12 mouse cellular contexts compared by ENCODE assay signal in the genomic region with DNA sequence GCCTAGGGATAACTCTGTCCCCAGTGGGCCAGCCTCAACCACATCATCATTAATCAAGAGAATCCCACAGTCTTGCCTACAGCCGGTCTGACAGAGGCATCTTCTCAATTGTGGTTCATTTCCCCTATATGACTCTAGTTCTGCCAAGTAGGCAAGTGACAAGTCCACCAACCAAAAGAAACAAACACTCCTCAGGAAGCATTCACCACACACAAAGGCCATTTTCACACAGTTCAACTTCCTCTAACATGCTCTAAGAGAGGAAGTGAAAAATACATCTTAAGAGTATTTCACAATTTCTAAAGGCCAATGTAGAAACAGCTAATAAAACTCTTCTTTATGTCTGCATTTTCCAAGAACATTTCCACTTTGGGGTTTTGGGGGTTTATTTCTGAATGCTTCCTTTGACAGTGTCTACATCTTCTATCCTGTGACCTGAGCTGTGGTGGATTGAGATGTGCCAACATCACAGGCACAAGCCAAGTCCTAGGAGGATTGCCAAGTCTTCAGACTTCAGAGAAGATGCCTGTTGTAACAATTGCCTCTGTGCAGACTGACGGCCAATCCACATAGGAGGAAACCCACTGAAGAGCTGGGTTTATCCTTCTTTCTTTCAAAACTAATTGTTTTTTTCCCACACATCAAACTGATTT. TPM values are rescaled to one million over a fixed set of nuclear protein-coding genes. Genes with fewer than 3 reads are reported as not detected.
DNase-seq lines count a peak whose midpoint lies in the region; ATAC-seq and TF ChIP-seq lines count a peak whose summit lies in the region.
"Had no signal": no experiment of that assay in that cellular context is flagged by ENCODE, and none has a peak within 500 bp of the region (broad histone marks: within the 10 kb centered on the region; RNA-seq: fewer than 3 reads in every experiment).

No protein-coding gene starts in this region.

- peaks cover 16% of the 10 kb centered on the region for H3K4me1 ChIP-seq in bone marrow macrophage, adult 2 months (ENCODE audit: control insufficient read depth, insufficient read depth, low read length)
- H3K4me1 ChIP-seq in kidney, embryonic 16.5 days (ENCODE audit: insufficient read depth, low read length), result no peaks in the 10 kb centered on the region
- H3K4me1 ChIP-seq: heart, embryonic 10.5 days; midbrain, embryonic 12.5 days had no signal

- TF ChIP-seq POLR2A in bone marrow macrophage, adult 2 months (IDR thresholded peaks at IDR 0.05; ENCODE audit: borderline replicate concordance, low read depth, low read length), result no peak

- no peak overlapping the region for H3K9ac ChIP-seq in kidney, embryonic 16.5 days (replicated peaks; ENCODE audit: low read length)
- H3K9ac ChIP-seq: forebrain, postnatal 0 days; midbrain, embryonic 12.5 days had no signal

- no peaks in the 10 kb centered on the region for H3K9me3 ChIP-seq in kidney, embryonic 16.5 days (ENCODE audit: low read length)
- H3K9me3 ChIP-seq: heart, embryonic 10.5 days; midbrain, embryonic 12.5 days had no signal

- H3K4me2 ChIP-seq in kidney, embryonic 16.5 days (replicated peaks; ENCODE audit: low read depth, low read length), result no peak overlapping the region
- H3K4me2 ChIP-seq: midbrain, embryonic 12.5 days had no signal

- H3K27ac ChIP-seq in bone marrow macrophage, adult 2 months (ENCODE audit: insufficient read depth, low read depth, low read length), result peak overlapping the region; percentile 86
- no peak overlapping the region for H3K27ac ChIP-seq in kidney, embryonic 16.5 days (ENCODE audit: low read length)
- H3K27ac ChIP-seq: heart, embryonic 10.5 days; midbrain, embryonic 12.5 days had no signal

- peak; percentile 4 for DNase-seq in layer of hippocampus, adult 11-12 months (ENCODE audit: low spot score)
- DNase-seq in layer of hippocampus, postnatal 36 days, result no peak
- DNase-seq in B cell, adult 2 months, result peak; percentile 37 to 39
- no peak for DNase-seq in kidney, adult 18-20 months
- no peak for DNase-seq in right cerebral cortex, postnatal 4 days
- DNase-seq: forebrain, postnatal 0 days had no signal

- peak; percentile 95 for ATAC-seq in megakaryocyte progenitor cell, adult 5-6 weeks (replicated peaks; ENCODE audit: poor library complexity)
- ATAC-seq in kidney, embryonic 16.5 days (ENCODE audit: low FRiP score, low TSS enrichment), result no peak
- ATAC-seq: forebrain, postnatal 0 days; hindbrain, embryonic 16.5 days had no signal

- TF ChIP-seq CTCF in bone marrow macrophage, adult 2 months (IDR thresholded peaks at IDR 0.05; ENCODE audit: low read depth, low read length), result no peak

- no peaks in the 10 kb centered on the region for H3K27me3 ChIP-seq in kidney, embryonic 16.5 days (ENCODE audit: insufficient read depth, low read length)
- H3K27me3 ChIP-seq: midbrain, embryonic 12.5 days had no signal

- 72% methylated on average over 2 of the region's 2 CpGs for WGBS in kidney, embryonic 16.5 days

- H3K36me3 ChIP-seq in kidney, embryonic 16.5 days (ENCODE audit: insufficient read depth, low read length), result no peaks in the 10 kb centered on the region
- H3K36me3 ChIP-seq: heart, embryonic 10.5 days; midbrain, embryonic 12.5 days had no signal

- no peak overlapping the region for H3K4me3 ChIP-seq in bone marrow macrophage, adult 2 months (ENCODE audit: insufficient read depth, low read length)
- no peak overlapping the region for H3K4me3 ChIP-seq in kidney, embryonic 16.5 days (ENCODE audit: low read length)
- H3K4me3 ChIP-seq: heart, embryonic 10.5 days; midbrain, embryonic 12.5 days had no signal

RNA-seq across cellular contexts. Expression of gene Abcg3, which starts 24.3 kb away (rescaled TPM):
- not detected for total RNA-seq in layer of hippocampus, postnatal 36 days (2021)
- polyA plus RNA-seq in bone marrow macrophage, adult 2 months (2012; ENCODE audit: insufficient read depth, insufficient read length, missing spikeins), result 6.9 and 8.9 TPM in 2 replicates
- 0.42 and 0.83 TPM in 2 replicates for total RNA-seq in megakaryocyte progenitor cell, adult 5-6 weeks (2015)
- 0.61 and 1.4 TPM in 2 replicates for total RNA-seq in megakaryocyte progenitor cell, adult 5-6 weeks (2017)
- polyA plus RNA-seq in kidney, embryonic 16.5 days (2015; fragmentation: Nextera tagmentation; extraction: Ambion mirVana), result 1.6 and 1.8 TPM in 2 replicates

Comparison
In these comparisons a context has a peak if more than half of its experiments do, and no peak if none do; other contexts are left out.
1. DNase-seq: peak in layer of hippocampus, adult 11-12 months (single experiment) and B cell, adult 2 months (2 of 2); none in layer of hippocampus, postnatal 36 days (0 of 2), kidney, adult 18-20 months (single experiment) and right cerebral cortex, postnatal 4 days (single experiment).